Mouse (Mus musculus) forebrain, embryonic 15.5 days (tissue): ENCODE data around the gene Map3k4. TPM values are rescaled to one million over a fixed set of nuclear protein-coding genes. Genes with fewer than 3 reads are reported as not detected.

Source experiments
- ATAC-seq: fragments of 200-750 bp; cut with Nextera tagmentation; replicated peaks from 2 replicates; pipeline ENCODE4 v1.8.0; 2017; ENCODE audit warnings: mild to moderate bottlenecking, moderate TSS enrichment, moderate library complexity
- H3K27ac ChIP-seq: fragments of 300-500 bp; sonication (generic); replicated peaks from 2 replicates; pipeline ENCODE4 v1.5.1; 2015; ENCODE audit warnings: mild to moderate bottlenecking, inconsistent platforms
- H3K27me3 ChIP-seq: fragments of 300-500 bp; sonication (generic); 2 replicates; pipeline ENCODE4 v1.6.1; 2015; ENCODE audit warnings: inconsistent platforms
- H3K36me3 ChIP-seq: fragments of 300-500 bp; sonication (generic); 2 replicates; pipeline ENCODE4 v1.6.1; 2015; ENCODE audit warnings: mild to moderate bottlenecking, inconsistent platforms
- H3K4me1 ChIP-seq: fragments of 300-500 bp; sonication (generic); 2 replicates; pipeline ENCODE4 v1.6.1; 2015; ENCODE audit warnings: inconsistent platforms
- H3K4me2 ChIP-seq: fragments of 300-500 bp; sonication (generic); replicated peaks from 2 replicates; pipeline ENCODE4 v1.6.1; 2015; ENCODE audit warnings: mild to moderate bottlenecking, inconsistent platforms
- H3K4me3 ChIP-seq: fragments of 300-500 bp; sonication (generic); 2 replicates; pipeline ENCODE4 v1.5.1; 2015; ENCODE audit warnings: mild to moderate bottlenecking, inconsistent platforms
- H3K9ac ChIP-seq: fragments of 300-500 bp; sonication (generic); replicated peaks from 2 replicates; pipeline ENCODE4 v1.6.1; 2015; ENCODE audit warnings: mild to moderate bottlenecking, inconsistent platforms
- H3K9me3 ChIP-seq: fragments of 300-500 bp; sonication (generic); 2 replicates; pipeline ENCODE4 v1.6.1; 2016; ENCODE audit warnings: inconsistent platforms
- WGBS: fragments of 180-500 bp; shearing (Covaris S2); methylation state at CpG from one replicate; pipeline ENCODE4 v1.1.7; 2015; ENCODE audit warnings: mixed read lengths; 5-methylcytosine and 5-hydroxymethylcytosine counted together
- polyA plus RNA-seq: library from polyadenylated mRNA; unstranded; fragments of >200 nt; fragmentation: Nextera tagmentation; extraction: Ambion mirVana; gene quantifications from 2 replicates; pipeline ENCODE4 v1.2.1, GENCODE M21; 2015

Map3k4 gene
- polyA plus RNA-seq, result 37.4 and 47.3 TPM in 2 replicates

- Histone ChIP-seq H3K36me3 (no peaks in the 10 kb centered on the region), H3K4me3 (peak within 1 kb of the TSS; percentile 75), H3K9me3 (no peaks in the 10 kb centered on the region), H3K4me2 (peak within 1 kb of the TSS; percentile 69), H3K4me1 (peaks cover 39% of the 10 kb centered on the region), H3K9ac (peak within 1 kb of the TSS; percentile 79), H3K27ac (peak within 1 kb of the TSS; percentile 97), H3K27me3 (no peaks in the 10 kb centered on the region)
- ATAC-seq, result peak; percentile 94
- under 1% methylated on average over 39 of the region's 39 CpGs for WGBS
Observed at GRCm38 (mm10) chr17:12318663-12319201, at the start of gene Map3k4. Map3k4 (minus strand) TSS chr17:12318796.

- no peaks in the 10 kb centered on the region for H3K36me3 ChIP-seq
- no peak overlapping the region for H3K4me3 ChIP-seq
- no peak overlapping the region for H3K9ac ChIP-seq
- H3K27me3 ChIP-seq, result no peaks in the 10 kb centered on the region
- 36% methylated on average over 5 of the region's 5 CpGs for WGBS
- H3K4me2 ChIP-seq, result no peak overlapping the region
- peak; percentile 64; the same call in 1 of the 2 replicates for ATAC-seq
- H3K27ac ChIP-seq, result no peak overlapping the region
- peaks cover 5% of the 10 kb centered on the region; the same call in 1 of the 2 replicates for H3K4me1 ChIP-seq
- no peaks in the 10 kb centered on the region for H3K9me3 ChIP-seq
Observed at GRCm38 (mm10) chr17:12367373-12367930, 48.9 kb upstream of the Map3k4 start.

- ATAC-seq, result no peak
- 37% methylated on average over 8 of the region's 8 CpGs for WGBS
- H3K27ac ChIP-seq, result no peak overlapping the region
Observed at GRCm38 (mm10) chr17:12364426-12364735, 45.8 kb upstream of the Map3k4 start.

GRCm38 (mm10) chr17:12363601-12364425 is 45.2 kb upstream of the Map3k4 start:
- WGBS, result 77% methylated on average over 11 of the region's 11 CpGs
- Histone ChIP-seq H3K27me3 (no peaks in the 10 kb centered on the region), H3K4me2 (no peak overlapping the region), H3K36me3 (no peaks in the 10 kb centered on the region), H3K9ac (no peak overlapping the region), H3K27ac (no peak overlapping the region), H3K4me3 (no peak overlapping the region), H3K4me1 (peaks cover 5% of the 10 kb centered on the region; the same call in 1 of the 2 replicates), H3K9me3 (no peaks in the 10 kb centered on the region)
- no peak for ATAC-seq

More at GRCm38 (mm10) chr17:12364426-12364735, 45.8 kb upstream of the Map3k4 start:
- Histone ChIP-seq H3K4me2 (no peak overlapping the region), H3K9ac (no peak overlapping the region), H3K36me3 (no peaks in the 10 kb centered on the region), H3K9me3 (no peaks in the 10 kb centered on the region), H3K4me1 (peaks cover 5% of the 10 kb centered on the region; the same call in 1 of the 2 replicates), H3K4me3 (no peak overlapping the region), H3K27me3 (no peaks in the 10 kb centered on the region)

GRCm38 (mm10) chr17:12359876-12360275 is 41.3 kb upstream of the Map3k4 start:
- no peak for ATAC-seq
- H3K27me3 ChIP-seq, result no peaks in the 10 kb centered on the region
- no peak overlapping the region for H3K4me3 ChIP-seq
- H3K9me3 ChIP-seq, result no peaks in the 10 kb centered on the region
- peaks cover 5% of the 10 kb centered on the region; the same call in 1 of the 2 replicates for H3K4me1 ChIP-seq
- no peaks in the 10 kb centered on the region for H3K36me3 ChIP-seq
- no peak overlapping the region for H3K9ac ChIP-seq
- 87% methylated on average over 15 of the region's 15 CpGs for WGBS
- H3K27ac ChIP-seq, result no peak overlapping the region
- H3K4me2 ChIP-seq, result no peak overlapping the region

- Histone ChIP-seq H3K27me3 (no peaks in the 10 kb centered on the region), H3K36me3 (no peaks in the 10 kb centered on the region), H3K4me2 (no peak overlapping the region), H3K4me1 (no peaks in the 10 kb centered on the region), H3K9ac (no peak overlapping the region), H3K27ac (no peak overlapping the region), H3K9me3 (no peaks in the 10 kb centered on the region), H3K4me3 (no peak overlapping the region)
- ATAC-seq, result no peak
- 36% methylated on average over 1 of the region's 1 CpGs for whole genome bisulfite sequencing
Observed at GRCm38 (mm10) chr17:12352781-12353180, 34.2 kb upstream of the Map3k4 start.

- H3K4me1 ChIP-seq, result no peaks in the 10 kb centered on the region
- ATAC-seq, result no peak
- no peak overlapping the region for H3K4me3 ChIP-seq
- no peak overlapping the region for H3K9ac ChIP-seq
- no peak overlapping the region for H3K27ac ChIP-seq
- 83% methylated on average over 6 of the region's 6 CpGs for WGBS
- H3K36me3 ChIP-seq, result no peaks in the 10 kb centered on the region
- H3K4me2 ChIP-seq, result no peak overlapping the region
- H3K9me3 ChIP-seq, result no peaks in the 10 kb centered on the region
- H3K27me3 ChIP-seq, result no peaks in the 10 kb centered on the region
Observed at GRCm38 (mm10) chr17:12351564-12351963, 33.0 kb upstream of the Map3k4 start.

GRCm38 (mm10) chr17:12347462-12347861 is 28.9 kb upstream of the Map3k4 start:
- no peak overlapping the region for H3K9ac ChIP-seq
- no peaks in the 10 kb centered on the region for H3K9me3 ChIP-seq
- no peak overlapping the region for H3K27ac ChIP-seq
- H3K36me3 ChIP-seq, result no peaks in the 10 kb centered on the region
- WGBS, result 91% methylated on average over 1 of the region's 1 CpGs
- H3K4me3 ChIP-seq, result no peak overlapping the region
- no peaks in the 10 kb centered on the region for H3K27me3 ChIP-seq
- ATAC-seq, result no peak
- no peaks in the 10 kb centered on the region for H3K4me1 ChIP-seq
- no peak overlapping the region for H3K4me2 ChIP-seq

- Histone ChIP-seq H3K27me3 (no peaks in the 10 kb centered on the region), H3K9me3 (no peaks in the 10 kb centered on the region), H3K4me2 (no peak overlapping the region), H3K4me3 (no peak overlapping the region), H3K9ac (no peak overlapping the region), H3K36me3 (no peaks in the 10 kb centered on the region), H3K27ac (no peak overlapping the region), H3K4me1 (no peaks in the 10 kb centered on the region)
- 80% methylated on average over 9 of the region's 9 CpGs for WGBS
- no peak for ATAC-seq
Observed at GRCm38 (mm10) chr17:12343702-12344376, 25.2 kb upstream of the Map3k4 start.

GRCm38 (mm10) chr17:12337156-12337555 is 18.6 kb upstream of the Map3k4 start:
- Histone ChIP-seq H3K27ac (no peak overlapping the region), H3K9ac (no peak overlapping the region), H3K9me3 (no peaks in the 10 kb centered on the region), H3K4me2 (no peak overlapping the region), H3K4me1 (no peaks in the 10 kb centered on the region), H3K4me3 (no peak overlapping the region), H3K36me3 (no peaks in the 10 kb centered on the region), H3K27me3 (no peaks in the 10 kb centered on the region)
- ATAC-seq, result no peak
- WGBS, result 78% methylated on average over 4 of the region's 4 CpGs

GRCm38 (mm10) chr17:12336073-12336868 is 17.7 kb upstream of the Map3k4 start:
- H3K9ac ChIP-seq, result no peak overlapping the region
- H3K9me3 ChIP-seq, result no peaks in the 10 kb centered on the region
- H3K4me1 ChIP-seq, result no peaks in the 10 kb centered on the region
- ATAC-seq, result no peak
- H3K36me3 ChIP-seq, result no peaks in the 10 kb centered on the region
- H3K27me3 ChIP-seq, result no peaks in the 10 kb centered on the region
- no peak overlapping the region for H3K27ac ChIP-seq
- H3K4me3 ChIP-seq, result no peak overlapping the region
- WGBS, result 87% methylated on average over 19 of the region's 19 CpGs
- no peak overlapping the region for H3K4me2 ChIP-seq
